Mouse (Mus musculus) cerebellum, adult (tissue): ENCODE measurements around the gene Prdm1.

Experiments
- ATAC-seq: cut with Nextera tagmentation; 2 replicates; pipeline ENCODE4 v1.9.2; 2017; ENCODE audit warnings: mild to moderate bottlenecking, moderate library complexity, mixed read lengths; ENCODE audit not compliant: insufficient number of reproducible peaks, low FRiP score, low TSS enrichment

Prdm1 gene

GRCm38 (mm10) chr10:44458534-44459315, 69.6 kb downstream of the Prdm1 start:
- ATAC-seq = peak; percentile 62

GRCm38 (mm10) chr10:44457791-44458533, 70.3 kb downstream of the Prdm1 start:
- no peak for ATAC-seq

GRCm38 (mm10) chr10:44456757-44457595, 71.3 kb downstream of the Prdm1 start:
- ATAC-seq = no peak

GRCm38 (mm10) chr10:44454753-44455152, 73.5 kb downstream of the Prdm1 start:
- no peak for ATAC-seq

- ATAC-seq = no peak
These were observed 74.2 kb downstream of the Prdm1 start for GRCm38 (mm10) chr10:44454111-44454510.

GRCm38 (mm10) chr10:44450835-44451234, 77.5 kb downstream of the Prdm1 start:
- ATAC-seq = no peak

GRCm38 (mm10) chr10:44450108-44450507, 78.2 kb downstream of the Prdm1 start:
- no peak for ATAC-seq

- ATAC-seq = no peak
These were observed 78.6 kb downstream of the Prdm1 start for GRCm38 (mm10) chr10:44449666-44450065.

- no peak for ATAC-seq
These were observed 80.1 kb downstream of the Prdm1 start for GRCm38 (mm10) chr10:44448165-44448564.

- no peak for ATAC-seq
These were observed 80.7 kb downstream of the Prdm1 start for GRCm38 (mm10) chr10:44447406-44448139.

GRCm38 (mm10) chr10:44447001-44447400, 81.3 kb downstream of the Prdm1 start:
- no peak for ATAC-seq

GRCm38 (mm10) chr10:44444415-44444814, 83.9 kb downstream of the Prdm1 start:
- no peak for ATAC-seq

GRCm38 (mm10) chr10:44443696-44444095, 84.6 kb downstream of the Prdm1 start:
- no peak for ATAC-seq

- ATAC-seq = no peak
These were observed 88.6 kb downstream of the Prdm1 start for GRCm38 (mm10) chr10:44439732-44440131.

- ATAC-seq = no peak
These were observed 90.7 kb downstream of the Prdm1 start for GRCm38 (mm10) chr10:44437614-44438013.

- ATAC-seq = no peak
These were observed 92.3 kb downstream of the Prdm1 start for GRCm38 (mm10) chr10:44435956-44436355.

GRCm38 (mm10) chr10:44434702-44435181, 93.6 kb downstream of the Prdm1 start:
- ATAC-seq = no peak

- ATAC-seq = no peak
These were observed 96.1 kb downstream of the Prdm1 start for GRCm38 (mm10) chr10:44432235-44432634.

GRCm38 (mm10) chr10:44431689-44432088, 96.6 kb downstream of the Prdm1 start:
- ATAC-seq = no peak
